Mouse (Mus musculus) ES-E14 (cell line): Measurements from ENCODE around the gene Atp6v1a.

Source experiments
- CHD2 ChIP-seq: IDR thresholded peaks from 2 replicates; pipeline ENCODE4 v1.6.1; 2014; ENCODE audit warnings: mild to moderate bottlenecking, low read depth, low read length, inconsistent platforms
- MAFK ChIP-seq: IDR thresholded peaks from 2 replicates; pipeline ENCODE4 v1.6.1; 2014; ENCODE audit warnings: mild to moderate bottlenecking, low read depth, low read length, inconsistent platforms; ENCODE audit not compliant: insufficient read depth
- ZC3H11A ChIP-seq: IDR thresholded peaks from 2 replicates; pipeline ENCODE4 v1.6.1; 2012; ENCODE audit warnings: low read depth, mild to moderate bottlenecking, inconsistent platforms, low read length, borderline replicate concordance
- ZNF384 ChIP-seq: IDR thresholded peaks from 2 replicates; pipeline ENCODE4 v1.6.1; 2012; ENCODE audit warnings: low read depth, low read length, inconsistent platforms

DNA sequence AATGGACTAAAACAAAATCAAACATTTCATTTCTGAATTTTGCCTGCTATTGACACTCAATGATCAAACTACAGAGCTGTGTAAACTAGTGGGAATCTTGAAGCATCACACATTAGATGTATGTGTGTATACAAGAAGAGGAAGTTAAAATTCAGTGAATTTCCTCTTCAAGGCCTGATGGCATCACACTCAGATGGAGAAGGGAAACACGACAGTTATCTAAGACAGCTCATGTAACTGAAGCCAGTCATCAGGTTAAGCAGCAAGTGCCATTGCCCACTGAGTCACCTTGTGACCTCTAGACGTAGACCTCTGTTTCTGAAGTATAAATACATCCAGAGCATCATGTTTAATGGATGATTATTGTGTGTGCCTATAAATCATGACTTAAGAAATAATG lies 51.9 kb downstream of the Atp6v1a start:
- TF ChIP-seq CHD2 (no peak), ZC3H11A (no peak), MAFK (no peak), ZNF384 (no peak)
